Mouse (Mus musculus): Measurements from ENCODE around the gene Adh6a. TPM values are rescaled to one million over a fixed set of nuclear protein-coding genes. Genes with fewer than 3 reads are reported as not detected.
"Not testable (repeated sequence)": the region's sequence is repeated elsewhere in the genome, so short reads cannot be mapped to it uniquely, and the experiment has no call there.

Gene Adh6a
- polyA plus RNA-seq, 1 experiment from 2014 or later: not detected

- H3K4me2 ChIP-seq (ENCODE audit: low read length): no peak overlapping the region
- no peaks in the 10 kb centered on the region for H3K9me3 ChIP-seq (ENCODE audit: control insufficient read depth, low read length)
- H3K36me3 ChIP-seq (ENCODE audit: control insufficient read depth, insufficient read depth, low read length): no peaks in the 10 kb centered on the region
- H3K9ac ChIP-seq (ENCODE audit: low read length): no peak overlapping the region
- 84% methylated on average over 11 of the region's 11 CpGs for WGBS
- no peak overlapping the region for H3K27ac ChIP-seq (replicated peaks in 1 of 2; ENCODE audit: control insufficient read depth in 1 of 2, insufficient read depth in 1 of 2, low read depth in 2 of 2, low read length in 2 of 2)
- H3K27me3 ChIP-seq (ENCODE audit: control insufficient read depth, insufficient read depth, low read length): no peaks in the 10 kb centered on the region
- H3K4me1 ChIP-seq (ENCODE audit: control insufficient read depth in 2 of 2, insufficient read depth in 2 of 2, low read length in 2 of 2): no peaks in the 10 kb centered on the region
- H3K4me3 ChIP-seq (ENCODE audit: control insufficient read depth in 1 of 2, insufficient read depth in 1 of 2, low read depth in 1 of 2, low read length in 2 of 2): no peak overlapping the region
- ATAC-seq (ENCODE audit: insufficient number of reproducible peaks, insufficient read depth, low FRiP score, low read depth): no peak
Measured at GRCm38 (mm10) chr3:138352012-138352809, 39.1 kb downstream of the Adh6a start.

- Histone ChIP-seq H3K27me3 (ENCODE audit: control insufficient read depth, insufficient read depth, low read length) (no peaks in the 10 kb centered on the region), H3K27ac (replicated peaks in 1 of 2; ENCODE audit: control insufficient read depth in 1 of 2, insufficient read depth in 1 of 2, low read depth in 2 of 2, low read length in 2 of 2) (no peak overlapping the region), H3K4me2 (ENCODE audit: low read length) (no peak overlapping the region), H3K4me1 (ENCODE audit: control insufficient read depth in 2 of 2, insufficient read depth in 2 of 2, low read length in 2 of 2) (no peaks in the 10 kb centered on the region), H3K4me3 (ENCODE audit: control insufficient read depth in 1 of 2, insufficient read depth in 1 of 2, low read depth in 1 of 2, low read length in 2 of 2) (no peak overlapping the region), H3K36me3 (ENCODE audit: control insufficient read depth, insufficient read depth, low read length) (no peaks in the 10 kb centered on the region), H3K9me3 (ENCODE audit: control insufficient read depth, low read length) (no peaks in the 10 kb centered on the region), H3K9ac (ENCODE audit: low read length) (no peak overlapping the region)
- ATAC-seq (ENCODE audit: insufficient number of reproducible peaks, insufficient read depth, low FRiP score, low read depth): no peak
- 79% methylated on average over 7 of the region's 7 CpGs for WGBS
Measured at GRCm38 (mm10) chr3:138358856-138359255, 45.8 kb downstream of the Adh6a start.

- no peak overlapping the region for H3K9ac ChIP-seq (ENCODE audit: low read length)
- H3K4me1 ChIP-seq (ENCODE audit: control insufficient read depth in 2 of 2, insufficient read depth in 2 of 2, low read length in 2 of 2): no peaks in the 10 kb centered on the region
- no peaks in the 10 kb centered on the region for H3K27me3 ChIP-seq (ENCODE audit: control insufficient read depth, insufficient read depth, low read length)
- H3K4me2 ChIP-seq (ENCODE audit: low read length): no peak overlapping the region
- no peak overlapping the region for H3K27ac ChIP-seq (replicated peaks in 1 of 2; ENCODE audit: control insufficient read depth in 1 of 2, insufficient read depth in 1 of 2, low read depth in 2 of 2, low read length in 2 of 2)
- ATAC-seq (ENCODE audit: insufficient number of reproducible peaks, insufficient read depth, low FRiP score, low read depth): no peak
- H3K4me3 ChIP-seq (ENCODE audit: control insufficient read depth in 1 of 2, insufficient read depth in 1 of 2, low read depth in 1 of 2, low read length in 2 of 2): no peak overlapping the region
- H3K9me3 ChIP-seq (ENCODE audit: control insufficient read depth, low read length): no peaks in the 10 kb centered on the region
- no peaks in the 10 kb centered on the region for H3K36me3 ChIP-seq (ENCODE audit: control insufficient read depth, insufficient read depth, low read length)
- 79% methylated on average over 4 of the region's 4 CpGs for WGBS
Measured at GRCm38 (mm10) chr3:138360721-138361120, 47.6 kb downstream of the Adh6a start.

GRCm38 (mm10) chr3:138362920-138363319, 49.8 kb downstream of the Adh6a start:
- H3K36me3 ChIP-seq (ENCODE audit: control insufficient read depth, insufficient read depth, low read length): no peaks in the 10 kb centered on the region

GRCm38 (mm10) chr3:138366181-138366580, 53.1 kb downstream of the Adh6a start:
- no peak for ATAC-seq (ENCODE audit: insufficient number of reproducible peaks, insufficient read depth, low FRiP score, low read depth)
- no peak overlapping the region for H3K9ac ChIP-seq (ENCODE audit: low read length)
- whole genome bisulfite sequencing: 78% methylated on average over 2 of the region's 2 CpGs
- no peaks in the 10 kb centered on the region for H3K36me3 ChIP-seq (ENCODE audit: control insufficient read depth, insufficient read depth, low read length)
- no peak overlapping the region for H3K27ac ChIP-seq (replicated peaks in 1 of 2; ENCODE audit: control insufficient read depth in 1 of 2, insufficient read depth in 1 of 2, low read depth in 2 of 2, low read length in 2 of 2)
- H3K9me3 ChIP-seq (ENCODE audit: control insufficient read depth, low read length): no peaks in the 10 kb centered on the region
- no peak overlapping the region for H3K4me2 ChIP-seq (ENCODE audit: low read length)
- peaks cover 3 to 5% of the 10 kb centered on the region in 2 experiments; a peak in 2 of 4 replicates for H3K4me1 ChIP-seq (ENCODE audit: control insufficient read depth in 2 of 2, insufficient read depth in 2 of 2, low read length in 2 of 2)
- H3K27me3 ChIP-seq (ENCODE audit: control insufficient read depth, insufficient read depth, low read length): no peaks in the 10 kb centered on the region
- no peak overlapping the region for H3K4me3 ChIP-seq (ENCODE audit: control insufficient read depth in 1 of 2, insufficient read depth in 1 of 2, low read depth in 1 of 2, low read length in 2 of 2)

More at GRCm38 (mm10) chr3:138362920-138363319, 49.8 kb downstream of the Adh6a start:
- Histone ChIP-seq H3K27ac (replicated peaks in 1 of 2; ENCODE audit: control insufficient read depth in 1 of 2, insufficient read depth in 1 of 2, low read depth in 2 of 2, low read length in 2 of 2) (no peak overlapping the region), H3K9me3 (ENCODE audit: control insufficient read depth, low read length) (no peaks in the 10 kb centered on the region), H3K4me1 (ENCODE audit: control insufficient read depth in 2 of 2, insufficient read depth in 2 of 2, low read length in 2 of 2) (peaks cover 3 to 5% of the 10 kb centered on the region in 2 experiments; a peak in 2 of 4 replicates), H3K4me3 (ENCODE audit: control insufficient read depth in 1 of 2, insufficient read depth in 1 of 2, low read depth in 1 of 2, low read length in 2 of 2) (no peak overlapping the region), H3K9ac (ENCODE audit: low read length) (no peak overlapping the region), H3K27me3 (ENCODE audit: control insufficient read depth, insufficient read depth, low read length) (no peaks in the 10 kb centered on the region), H3K4me2 (ENCODE audit: low read length) (no peak overlapping the region)
- 83% methylated on average over 2 of the region's 2 CpGs for WGBS
- ATAC-seq (ENCODE audit: insufficient number of reproducible peaks, insufficient read depth, low FRiP score, low read depth): no peak

- 84% methylated on average over 1 of the region's 1 CpGs for WGBS
- H3K36me3 ChIP-seq (ENCODE audit: control insufficient read depth, insufficient read depth, low read length): no peaks in the 10 kb centered on the region
- no peaks in the 10 kb centered on the region for H3K9me3 ChIP-seq (ENCODE audit: control insufficient read depth, low read length)
- peaks cover 3 to 5% of the 10 kb centered on the region in 2 experiments; a peak in 2 of 4 replicates for H3K4me1 ChIP-seq (ENCODE audit: control insufficient read depth in 2 of 2, insufficient read depth in 2 of 2, low read length in 2 of 2)
- ATAC-seq (ENCODE audit: insufficient number of reproducible peaks, insufficient read depth, low FRiP score, low read depth): no peak
- H3K4me3 ChIP-seq (ENCODE audit: control insufficient read depth in 1 of 2, insufficient read depth in 1 of 2, low read depth in 1 of 2, low read length in 2 of 2): no peak overlapping the region
- H3K4me2 ChIP-seq (ENCODE audit: low read length): no peak overlapping the region
- H3K27me3 ChIP-seq (ENCODE audit: control insufficient read depth, insufficient read depth, low read length): no peaks in the 10 kb centered on the region
- no peak overlapping the region for H3K9ac ChIP-seq (ENCODE audit: low read length)
- H3K27ac ChIP-seq (replicated peaks in 1 of 2; ENCODE audit: control insufficient read depth in 1 of 2, insufficient read depth in 1 of 2, low read depth in 2 of 2, low read length in 2 of 2): no peak overlapping the region
Measured at GRCm38 (mm10) chr3:138369546-138369945, 56.5 kb downstream of the Adh6a start.

GRCm38 (mm10) chr3:138370289-138370688, 57.2 kb downstream of the Adh6a start:
- not testable (repeated sequence) for H3K4me2 ChIP-seq (ENCODE audit: low read length); H3K4me1 ChIP-seq (ENCODE audit: control insufficient read depth in 2 of 2, insufficient read depth in 2 of 2, low read length in 2 of 2); H3K27ac ChIP-seq (replicated peaks in 1 of 2; ENCODE audit: control insufficient read depth in 1 of 2, insufficient read depth in 1 of 2, low read depth in 2 of 2, low read length in 2 of 2); H3K27me3 ChIP-seq (ENCODE audit: control insufficient read depth, insufficient read depth, low read length); H3K9me3 ChIP-seq (ENCODE audit: control insufficient read depth, low read length); H3K9ac ChIP-seq (ENCODE audit: low read length); ATAC-seq (ENCODE audit: insufficient number of reproducible peaks, insufficient read depth, low FRiP score, low read depth); H3K4me3 ChIP-seq (ENCODE audit: control insufficient read depth in 1 of 2, insufficient read depth in 1 of 2, low read depth in 1 of 2, low read length in 2 of 2); H3K36me3 ChIP-seq (ENCODE audit: control insufficient read depth, insufficient read depth, low read length)
- 38% methylated on average over 4 of the region's 4 CpGs for WGBS

- no peaks in the 10 kb centered on the region for H3K4me1 ChIP-seq (ENCODE audit: control insufficient read depth in 2 of 2, insufficient read depth in 2 of 2, low read length in 2 of 2)
- H3K9me3 ChIP-seq (ENCODE audit: control insufficient read depth, low read length): no peaks in the 10 kb centered on the region
- no peak overlapping the region for H3K27ac ChIP-seq (replicated peaks in 1 of 2; ENCODE audit: control insufficient read depth in 1 of 2, insufficient read depth in 1 of 2, low read depth in 2 of 2, low read length in 2 of 2)
- H3K9ac ChIP-seq (ENCODE audit: low read length): no peak overlapping the region
- WGBS: 79% methylated on average over 4 of the region's 4 CpGs
- H3K36me3 ChIP-seq (ENCODE audit: control insufficient read depth, insufficient read depth, low read length): no peaks in the 10 kb centered on the region
- no peaks in the 10 kb centered on the region for H3K27me3 ChIP-seq (ENCODE audit: control insufficient read depth, insufficient read depth, low read length)
- no peak overlapping the region for H3K4me2 ChIP-seq (ENCODE audit: low read length)
- ATAC-seq (ENCODE audit: insufficient number of reproducible peaks, insufficient read depth, low FRiP score, low read depth): no peak
- no peak overlapping the region for H3K4me3 ChIP-seq (ENCODE audit: control insufficient read depth in 1 of 2, insufficient read depth in 1 of 2, low read depth in 1 of 2, low read length in 2 of 2)
Measured at GRCm38 (mm10) chr3:138373920-138374319, 60.8 kb downstream of the Adh6a start.
